Mouse (Mus musculus): ENCODE measurements around the gene Rnf167.
A peak's percentile ranks its signal among the peaks of the same experiment; 100 is the strongest.

DNA sequence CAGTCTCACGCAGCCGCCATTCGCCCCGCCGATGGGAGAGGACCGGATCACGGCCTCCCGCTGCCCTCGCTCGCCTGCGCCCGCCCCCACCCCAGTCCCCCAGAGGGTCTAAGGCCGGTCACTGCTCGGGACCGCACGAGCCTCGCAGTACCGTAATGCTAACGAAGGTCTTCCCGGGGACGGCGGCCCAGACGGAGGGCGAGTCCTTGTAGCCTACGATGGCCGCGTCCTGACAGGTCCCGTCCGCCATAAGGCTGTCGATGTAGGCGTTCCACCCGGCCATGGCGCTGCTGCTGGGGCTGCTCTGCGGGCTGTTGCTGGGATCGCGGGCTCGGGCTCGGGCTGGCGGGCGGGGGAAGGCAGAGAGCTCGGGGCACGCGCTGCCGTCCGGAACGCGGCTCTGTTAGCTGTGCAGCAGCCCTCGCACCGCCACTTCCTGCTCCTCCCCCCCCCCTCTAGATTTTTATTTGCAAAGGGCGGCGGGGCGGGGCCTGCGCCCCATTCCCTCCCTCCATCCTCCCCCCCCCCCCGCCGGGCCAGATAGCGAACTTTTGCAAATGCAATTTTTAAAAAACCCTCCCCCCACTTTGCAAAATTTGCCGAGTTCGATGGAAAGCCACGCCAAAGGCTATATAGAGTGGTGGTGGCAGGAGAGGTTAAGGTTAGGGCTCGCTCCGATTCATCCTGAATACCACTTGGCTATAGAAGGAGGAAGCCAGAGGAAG, 7.3 kb downstream of the Rnf167 start, which contains the start of gene Pfn1:
- TF ChIP-seq CTCF (IDR thresholded peaks at IDR 0.05; ENCODE audit: borderline replicate concordance, extremely low read depth, insufficient read depth, insufficient read length) = no peak
- peak; percentile 92 for TF ChIP-seq POLR2A (IDR thresholded peaks at IDR 0.05; ENCODE audit: borderline replicate concordance, extremely low read depth, insufficient read depth, insufficient read length, poor library complexity, severe bottlenecking)

Measured in brain, embryonic 14.5 days (tissue).